Mouse (Mus musculus): Measurements from ENCODE around the gene Grap2. TPM values are rescaled to one million over a fixed set of nuclear protein-coding genes. Genes with fewer than 3 reads are reported as not detected.

Grap2 gene
- 1 to 10 TPM; 2.9 to 5.1 TPM for total RNA-seq (2021)
- long read RNA-seq, experiment 1, full-length matches to known transcripts = 5 of 6 reads
- long read RNA-seq, experiment 1, partial matches to known transcripts = 1 of 6 reads
- long read RNA-seq, experiment 1, other reads (novel, unspliced or antisense) = 0 of 6 reads
- long read RNA-seq, experiment 2, partial matches to known transcripts = 0 of 4 reads
- long read RNA-seq, experiment 2, other reads (novel, unspliced or antisense) = 4 of 4 reads

- DNase-seq = no peak
These were observed at the start of gene Grap2 for GRCm38 (mm10) chr15:80572291-80572690. Gene Grap2 (plus strand): TSS chr15:80572594.

GRCm38 (mm10) chr15:80529955-80530869 is 42.2 kb upstream of the Grap2 start:
- no peak for DNase-seq

GRCm38 (mm10) chr15:80531026-80531425 is 41.4 kb upstream of the Grap2 start:
- no peak for DNase-seq

- no peak for DNase-seq
These were observed 39.9 kb upstream of the Grap2 start for GRCm38 (mm10) chr15:80532281-80533072.

DNA sequence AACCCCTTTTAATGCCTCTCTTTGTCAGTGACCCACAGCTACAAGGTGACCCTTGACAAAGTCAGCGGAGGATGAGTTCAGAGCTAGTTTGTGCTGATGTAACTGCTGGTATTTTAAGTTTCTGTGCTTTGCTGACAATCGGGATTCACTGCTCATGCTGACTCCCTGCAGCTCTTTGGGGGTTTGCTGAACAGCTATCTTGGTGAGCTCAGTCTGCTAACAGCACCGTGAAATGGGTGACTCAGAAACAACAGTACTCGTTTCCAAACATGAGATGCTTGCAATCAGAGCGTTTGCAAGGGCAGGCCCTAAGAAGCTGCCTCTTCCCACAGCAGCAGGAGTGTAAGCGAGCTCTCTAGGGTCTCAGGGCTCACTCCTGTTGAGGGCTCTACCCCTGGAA is 39.1 kb upstream of the Grap2 start:
- DNase-seq = no peak

- DNase-seq = no peak
These were observed 36.3 kb upstream of the Grap2 start for GRCm38 (mm10) chr15:80536051-80536450.

DNA sequence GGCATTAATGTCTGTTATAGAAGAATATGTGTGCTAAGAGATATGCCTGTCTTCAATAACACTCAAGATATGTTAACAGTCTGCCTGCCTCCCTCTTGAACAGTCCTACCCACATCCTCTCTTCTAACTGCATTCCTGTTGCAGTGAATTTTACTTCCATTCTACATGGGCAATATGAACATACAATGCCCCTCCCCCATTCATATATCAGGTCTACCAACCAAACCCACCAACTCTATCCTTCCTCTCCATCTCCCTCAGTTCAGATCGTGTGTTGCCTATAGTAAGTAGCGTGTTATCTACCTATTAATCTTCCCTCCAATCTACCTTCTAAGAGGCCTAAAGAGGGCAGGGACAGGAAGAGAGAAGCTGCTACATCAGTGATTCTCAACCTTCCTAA is 34.3 kb upstream of the Grap2 start:
- DNase-seq = no peak

DNA sequence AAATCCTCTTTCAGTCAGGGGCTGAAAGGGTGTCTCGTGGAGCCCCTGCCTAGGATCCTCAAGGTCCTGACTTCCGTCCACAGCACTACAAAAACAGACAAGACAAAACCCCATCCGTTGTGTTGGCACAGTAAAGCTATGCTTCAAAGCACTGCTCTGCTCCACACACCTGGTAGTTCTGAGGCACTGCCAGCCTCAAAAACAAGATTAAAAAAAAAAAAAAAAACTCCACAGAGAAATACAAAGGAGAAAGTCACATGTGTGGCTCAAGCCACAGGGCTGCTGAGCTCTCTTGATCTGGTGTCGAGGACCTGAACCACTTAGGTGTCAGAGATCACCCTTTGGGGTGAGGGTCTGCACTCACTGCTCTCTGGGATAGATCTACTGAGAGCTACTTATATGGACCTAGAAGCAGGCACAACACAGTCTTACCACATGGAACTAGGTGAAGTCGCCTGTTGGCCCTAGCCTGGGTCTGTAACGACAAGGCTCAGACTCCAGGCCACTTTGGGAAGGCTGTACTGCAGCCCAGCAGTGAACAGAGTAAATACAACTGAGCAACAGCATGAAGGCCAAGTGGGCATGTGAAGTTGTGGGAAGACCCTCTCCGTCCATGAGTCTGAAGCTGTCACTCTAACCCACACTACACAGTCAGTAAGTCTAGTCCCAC is 33.6 kb upstream of the Grap2 start:
- no peak for DNase-seq

- no peak for DNase-seq
These were observed 28.3 kb upstream of the Grap2 start for GRCm38 (mm10) chr15:80544115-80544514.

DNA sequence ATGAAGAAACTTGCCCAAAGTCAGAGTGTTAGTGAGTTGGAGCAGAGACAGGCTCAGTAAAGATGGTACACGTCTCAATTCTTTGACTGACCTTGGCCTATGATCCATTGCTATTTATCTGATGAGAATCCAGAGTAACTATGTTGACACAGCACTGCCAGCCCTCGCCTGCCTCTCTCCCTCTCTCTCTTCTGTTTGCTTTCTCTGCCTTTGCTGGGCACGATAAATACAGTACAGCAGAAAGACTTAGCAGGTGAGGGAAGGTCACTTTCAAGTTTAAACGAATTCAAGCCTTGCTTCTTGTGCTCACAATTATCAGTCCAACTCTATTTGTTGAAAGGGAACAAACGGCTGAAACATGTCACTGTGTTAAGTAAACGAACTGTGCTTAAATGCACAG is 27.0 kb upstream of the Grap2 start:
- no peak for DNase-seq

- no peak for DNase-seq
These were observed 17.3 kb upstream of the Grap2 start for GRCm38 (mm10) chr15:80554860-80555822.

DNA sequence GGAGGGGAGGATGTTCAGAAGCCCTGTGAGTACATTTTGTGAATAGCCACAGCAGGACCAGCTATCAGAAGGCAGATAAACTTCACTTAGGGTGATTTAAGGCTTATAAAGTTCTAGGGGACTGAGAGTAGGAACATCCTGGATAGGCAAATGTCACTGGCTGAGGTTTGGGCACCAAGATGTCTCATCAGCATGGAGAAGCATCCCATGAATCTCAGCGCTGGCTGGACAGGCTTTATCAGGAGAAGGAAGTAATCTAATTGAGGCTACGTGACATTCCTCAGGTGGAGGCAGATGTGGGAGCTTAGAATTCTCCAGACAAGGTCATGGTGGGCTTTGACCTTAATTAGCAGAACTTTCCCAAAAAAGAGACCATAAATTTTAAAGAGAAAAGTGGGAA is 16.4 kb upstream of the Grap2 start:
- no peak for DNase-seq

- DNase-seq = no peak
These were observed 14.6 kb upstream of the Grap2 start for GRCm38 (mm10) chr15:80557745-80558144.

- no peak for DNase-seq
These were observed 12.9 kb upstream of the Grap2 start for GRCm38 (mm10) chr15:80559534-80559933.

- DNase-seq = no peak
These were observed 12.4 kb upstream of the Grap2 start for GRCm38 (mm10) chr15:80559978-80560377.

DNA sequence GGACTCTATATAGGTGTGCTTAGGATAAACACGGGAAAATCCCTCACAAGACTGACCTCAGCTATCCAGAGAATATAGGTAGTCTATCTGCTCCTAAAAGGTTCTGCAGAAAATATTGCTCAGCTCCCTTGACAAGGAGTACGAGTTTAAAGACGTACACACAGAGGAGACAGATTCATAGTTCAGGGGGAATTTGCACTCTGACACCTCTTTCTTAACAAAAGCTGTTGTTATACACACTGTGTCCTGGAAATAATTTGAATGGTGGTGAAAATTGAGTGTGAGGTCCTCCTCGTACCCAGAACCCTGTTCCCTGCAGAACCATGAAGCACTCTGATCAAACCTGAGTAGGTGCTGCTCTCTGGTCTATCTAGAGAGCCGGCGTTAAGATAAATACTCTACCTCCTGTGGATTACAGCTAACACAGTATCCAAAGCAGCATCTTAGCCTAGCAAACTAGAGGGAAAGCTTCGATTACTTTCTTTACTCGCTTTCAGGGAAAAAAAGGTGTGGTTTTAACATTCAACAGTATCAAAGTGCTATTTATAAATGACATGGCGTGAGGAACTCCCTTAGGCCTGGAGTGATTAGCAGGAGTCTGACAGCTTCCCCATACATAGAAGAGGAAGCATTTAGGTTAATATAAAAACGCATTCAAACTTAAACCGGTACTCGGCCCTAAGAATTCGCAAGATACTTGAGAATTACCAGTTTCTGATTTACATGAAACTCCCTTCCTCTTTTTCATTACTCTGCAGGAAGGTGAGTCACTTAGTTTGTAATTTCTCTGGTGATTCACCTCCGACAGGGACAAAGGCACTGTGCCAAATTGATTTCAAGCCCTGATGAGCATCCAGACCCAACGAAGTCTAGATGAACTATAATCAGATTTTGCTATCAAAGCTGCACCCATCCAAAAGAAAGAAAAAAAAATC is 11.5 kb upstream of the Grap2 start:
- peak; percentile 22 for DNase-seq

GRCm38 (mm10) chr15:80562446-80562845 is 9.9 kb upstream of the Grap2 start:
- no peak for DNase-seq

GRCm38 (mm10) chr15:80563634-80564208 is 8.7 kb upstream of the Grap2 start:
- DNase-seq = no peak

GRCm38 (mm10) chr15:80565106-80565665 is 7.2 kb upstream of the Grap2 start, which contains the start of gene Enthd1:
Gene Enthd1 (minus strand): TSS chr15:80565156.
- no peak for DNase-seq
